Mouse (Mus musculus) CH12.LX (cell line): ENCODE results near the gene Pum2. TPM values are rescaled to one million over a fixed set of nuclear protein-coding genes. Genes with fewer than 3 reads are reported as not detected.

Source experiments
- DNase-seq: peaks from one replicate; pipeline ENCODE4 v3.0.0-alpha.2; 2013; ENCODE audit errors: extremely low read depth
- H3K27ac ChIP-seq: 2 replicates; pipeline ENCODE4 v1.5.1; 2012; ENCODE audit warnings: low read depth, mild to moderate bottlenecking, control low read depth, moderate library complexity; ENCODE audit not compliant: insufficient read depth
- H3K27me3 ChIP-seq: replicated peaks from 2 replicates; pipeline ENCODE3; 2012; ENCODE audit warnings: inconsistent platforms
- H3K36me3 ChIP-seq, 2 experiments: replicated peaks in 1 of 2; 2 replicates each; pipeline versions ENCODE3 to v1.6.1; 2012; ENCODE audit warnings: inconsistent platforms in 1 of 2, low read length in 1 of 2, mild to moderate bottlenecking in 1 of 2, mixed read lengths in 1 of 2, moderate library complexity in 1 of 2; ENCODE audit not compliant: control insufficient read depth in 1 of 2, insufficient read depth in 1 of 2
- H3K4me1 ChIP-seq, 2 experiments: 2 replicates each; pipeline ENCODE4 v1.6.1; 2012; ENCODE audit warnings: inconsistent platforms in 1 of 2, moderate library complexity in 1 of 2; ENCODE audit not compliant: insufficient read depth in 2 of 2, control insufficient read depth in 1 of 2
- H3K4me2 ChIP-seq: 2 replicates; pipeline ENCODE4 v1.6.1; 2012; ENCODE audit warnings: low read depth, mild to moderate bottlenecking, control low read depth; ENCODE audit not compliant: poor library complexity, insufficient read depth, severe bottlenecking
- H3K4me3 ChIP-seq, 3 experiments: fragments of 150-350 bp in 1 of 3; sonication (generic) in 1 of 3; replicated peaks in 1 of 3; 2 replicates each; pipeline versions ENCODE3 to v1.5.1; 2011 to 2012; ENCODE audit warnings: low read depth in 2 of 3, low read length in 2 of 3, mild to moderate bottlenecking in 2 of 3, moderate library complexity in 2 of 3, control low read depth in 1 of 3, improper control_type of control experiment in 1 of 3, inconsistent platforms in 1 of 3, mixed read lengths in 1 of 3; ENCODE audit not compliant: poor library complexity in 1 of 3
- H3K79me2 ChIP-seq: replicated peaks from 2 replicates; pipeline ENCODE4 v1.6.1; 2012; ENCODE audit warnings: mild to moderate bottlenecking, moderate library complexity; ENCODE audit not compliant: control insufficient read depth, poor library complexity, insufficient read depth, severe bottlenecking; ENCODE audit errors: extremely low read depth
- H3K9ac ChIP-seq: 2 replicates; pipeline ENCODE4 v1.6.1; 2012; ENCODE audit warnings: low read depth, mild to moderate bottlenecking, control low read depth, moderate library complexity; ENCODE audit not compliant: insufficient read depth
- H3K9me3 ChIP-seq: replicated peaks from 2 replicates; pipeline ENCODE3; 2012; ENCODE audit warnings: low read length, inconsistent platforms, mixed read lengths
- E2F4 ChIP-seq: IDR thresholded peaks from 2 replicates; pipeline ENCODE4 v1.6.1; 2011; ENCODE audit warnings: low read depth, low read length, improper control_type of control experiment; ENCODE audit not compliant: insufficient replicate concordance
- ELF1 ChIP-seq: IDR thresholded peaks from 2 replicates; pipeline ENCODE4 v1.6.1; 2014; ENCODE audit warnings: low read depth, mild to moderate bottlenecking, inconsistent platforms, low read length, improper control_type of control experiment
- GABPA ChIP-seq: IDR thresholded peaks from 2 replicates; pipeline ENCODE4 v1.6.1; 2012; ENCODE audit warnings: low read depth, low read length, improper control_type of control experiment, inconsistent platforms; ENCODE audit not compliant: insufficient replicate concordance
- IRF4 ChIP-seq: IDR thresholded peaks from 2 replicates; pipeline ENCODE4 v1.6.1; 2014; ENCODE audit warnings: low read depth, mild to moderate bottlenecking, inconsistent platforms, low read length, improper control_type of control experiment
- JUN ChIP-seq: IDR thresholded peaks from 2 replicates; pipeline ENCODE4 v1.6.1; 2011; ENCODE audit warnings: low read depth, mild to moderate bottlenecking, low read length, improper control_type of control experiment, moderate library complexity; ENCODE audit not compliant: insufficient read depth
- JUND ChIP-seq: conservative IDR thresholded peaks from 2 replicates; pipeline ENCODE4 v1.6.1; 2011; ENCODE audit warnings: low read depth, low read length, improper control_type of control experiment
- MAX ChIP-seq: IDR thresholded peaks from 2 replicates; pipeline ENCODE4 v1.6.1; 2011; ENCODE audit warnings: low read length, improper control_type of control experiment
- MXI1 ChIP-seq: IDR thresholded peaks from 2 replicates; pipeline ENCODE4 v1.6.1; 2011; ENCODE audit warnings: mild to moderate bottlenecking, low read depth, low read length, improper control_type of control experiment
- MYC ChIP-seq: IDR thresholded peaks from 2 replicates; pipeline ENCODE4 v1.6.1; 2011; ENCODE audit warnings: low read depth, mild to moderate bottlenecking, improper control_type of control experiment, low read length
- POLR2AphosphoS2 ChIP-seq: IDR thresholded peaks from 2 replicates; pipeline ENCODE4 v1.6.1; 2011; ENCODE audit warnings: low read depth, low read length, improper control_type of control experiment
- TCF12 ChIP-seq: IDR thresholded peaks from 2 replicates; pipeline ENCODE4 v1.6.1; 2014; ENCODE audit warnings: low read depth, mild to moderate bottlenecking, inconsistent platforms, low read length, improper control_type of control experiment
- USF2 ChIP-seq: conservative IDR thresholded peaks from 2 replicates; pipeline ENCODE4 v1.6.1; 2011; ENCODE audit warnings: low read depth, low read length, improper control_type of control experiment
- ZC3H11A ChIP-seq: IDR thresholded peaks from 2 replicates; pipeline ENCODE4 v1.6.1; 2012; ENCODE audit warnings: low read depth, mild to moderate bottlenecking, inconsistent platforms, low read length, improper control_type of control experiment
- ZKSCAN1 ChIP-seq: IDR thresholded peaks from 2 replicates; pipeline ENCODE4 v1.6.1; 2012; ENCODE audit warnings: low read depth, inconsistent platforms, low read length, improper control_type of control experiment, borderline replicate concordance
- ZMIZ1 ChIP-seq: IDR thresholded peaks from 2 replicates; pipeline ENCODE4 v1.6.1; 2012; ENCODE audit warnings: low read depth, mild to moderate bottlenecking, inconsistent platforms, low read length, improper control_type of control experiment
- dilution Hi-C: fragments of 300-500 bp; cut with MboI; formaldehyde crosslinking; loops from 2 replicates; pipeline ENCODE4 v1.14.3; 2020; ENCODE audit warnings: low sequenced_read_pairs; ENCODE audit not compliant: extremely low pct_unique_long_range_greater_than_20kb, extremely low pct_ligation_motif_present
- in situ Hi-C: fragments of 300-500 bp; cut with MboI; formaldehyde crosslinking; loops from 3 replicates; pipeline ENCODE4 v1.14.3; 2019; ENCODE audit warnings: low sequenced_read_pairs, low pct_ligation_motif_present, low pct_unique_long_range_greater_than_20kb, mixed read lengths
- polyA plus RNA-seq: library from polyadenylated mRNA; unstranded; fragments of >175 nt; gene quantifications from 2 replicates; pipeline ENCODE4 v1.2.1, GENCODE M21; 2012; ENCODE audit warnings: low read depth; ENCODE audit not compliant: insufficient read length
- total RNA-seq, 2 experiments: library from RNA; depleted of rRNA; stranded (reverse); fragments of 300-350 nt in 1 of 2; fragments of >200 nt in 1 of 2; gene quantifications; 2 replicates each; pipeline ENCODE4 v1.2.3; 2012 to 2014

Pum2 gene
- total and polyA plus RNA-seq, 3 experiments: 52.9 to 90.2 (median 62.7) TPM

DNA sequence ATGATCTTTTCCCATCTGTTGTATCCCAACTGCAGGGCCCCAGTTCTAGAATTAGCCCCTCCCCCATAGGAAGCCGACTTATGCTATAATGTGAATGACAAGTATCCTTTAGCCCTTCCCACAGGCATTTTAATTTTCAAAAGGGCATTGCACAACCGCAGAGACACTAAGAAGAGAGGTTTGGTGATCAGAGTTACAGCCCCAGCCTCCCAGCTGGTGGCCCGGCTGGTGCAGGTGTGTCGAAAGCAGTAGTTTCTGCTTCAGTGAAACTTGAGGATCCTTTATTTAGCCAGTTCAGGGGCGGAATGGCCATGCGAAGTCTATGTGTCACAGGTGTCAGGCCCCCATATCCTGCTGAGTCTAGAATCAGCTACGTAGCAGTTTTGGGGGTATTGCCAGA, 107.2 kb downstream of the Pum2 start:
- in situ Hi-C loops (loop anchor here (5.0 kb wide), 1 partner anchor 46 kb away; no protein-coding TSS in a partner anchor), dilution Hi-C loops (no loop called here)
- DNase-seq: peak; percentile 47

DNA sequence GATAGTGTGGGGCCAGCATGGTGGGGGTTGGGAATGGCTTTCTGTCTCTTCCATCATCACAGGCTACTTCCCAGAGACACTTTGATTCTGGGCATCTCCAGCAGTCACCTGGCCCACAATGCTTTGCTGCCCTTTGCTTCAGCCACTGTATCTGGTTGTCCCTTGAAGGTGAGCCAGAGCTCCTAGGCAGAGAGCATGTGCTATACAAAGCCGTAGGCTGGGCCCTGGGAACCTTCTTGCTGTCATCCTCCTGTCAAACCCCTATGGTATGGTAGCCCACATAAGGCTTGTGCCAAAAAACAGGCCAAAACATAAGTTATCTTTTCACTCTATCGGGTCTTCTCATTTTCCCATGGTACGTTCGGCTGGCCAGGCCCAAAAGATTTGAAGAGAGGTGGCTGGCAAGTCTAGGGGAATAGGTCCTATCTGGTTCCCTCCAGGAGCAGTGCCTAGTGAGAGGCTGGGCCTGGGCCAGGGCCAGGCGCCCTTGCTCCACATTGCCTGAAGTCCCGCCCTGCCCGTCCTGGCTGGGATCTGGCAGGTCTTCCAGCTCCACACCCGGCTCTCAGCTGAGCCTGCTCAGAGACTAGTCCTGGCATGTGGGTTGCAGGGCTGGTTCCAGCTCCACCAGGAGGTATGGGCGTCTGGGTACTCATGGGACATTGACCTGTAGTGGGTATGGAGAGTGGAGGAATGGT, 107.9 kb downstream of the Pum2 start:
- Histone ChIP-seq H3K36me3 (no peaks in the 10 kb centered on the region), H3K4me2 (no peak overlapping the region), H3K4me1 (peaks cover 0 to 25% of the 10 kb centered on the region in 2 experiments; a peak in 2 of 4 replicates), H3K79me2 (no peaks in the 10 kb centered on the region), H3K9me3 (no peaks in the 10 kb centered on the region), H3K27me3 (no peaks in the 10 kb centered on the region), H3K9ac (no peak overlapping the region), H3K27ac (no peak overlapping the region), H3K4me3 (no peak overlapping the region)
- in situ Hi-C loops: loop anchor here (5.0 kb wide), 1 partner anchor 45 kb away; no protein-coding TSS in a partner anchor
- dilution Hi-C loops: no loop called here
- no peak for DNase-seq
- TF ChIP-seq MAX (no peak), ZC3H11A (no peak), MXI1 (no peak), JUN (no peak), USF2 (no peak), TCF12 (no peak), E2F4 (no peak), IRF4 (no peak), GABPA (no peak), MYC (no peak), JUND (no peak), ZMIZ1 (no peak), ZKSCAN1 (no peak), ELF1 (no peak)

More for the DNA sequence above, 107.2 kb downstream of the Pum2 start:
- peaks cover 0 to 25% of the 10 kb centered on the region in 2 experiments; a peak in 2 of 4 replicates for H3K4me1 ChIP-seq
- H3K27me3 ChIP-seq: no peaks in the 10 kb centered on the region
- H3K4me2 ChIP-seq: no peak overlapping the region
- H3K36me3 ChIP-seq: no peaks in the 10 kb centered on the region
- H3K27ac ChIP-seq: no peak overlapping the region
- no peak for TF ChIP-seq POLR2AphosphoS2
- peak; percentile 62 for TF ChIP-seq TCF12
- H3K79me2 ChIP-seq: no peaks in the 10 kb centered on the region
- no peak overlapping the region for H3K9ac ChIP-seq
- no peak overlapping the region for H3K4me3 ChIP-seq
- H3K9me3 ChIP-seq: no peaks in the 10 kb centered on the region
